Comparison of ENCODE assay signal across 27 mouse cellular contexts in genomic region chr3:97705508-97705907, GRCm38 (mm10). TPM values are rescaled to one million over a fixed set of nuclear protein-coding genes. Genes with fewer than 3 reads are reported as not detected.
DNase-seq lines count a peak whose midpoint lies in the region; ATAC-seq and TF ChIP-seq lines count a peak whose summit lies in the region.
"Had no signal": no experiment of that assay in that cellular context is flagged by ENCODE, and none has a peak within 500 bp of the region (broad histone marks: within the 10 kb centered on the region; RNA-seq: fewer than 3 reads in every experiment).

No protein-coding gene starts in this region.

- H3K4me3 ChIP-seq in heart, embryonic 10.5 days: no peak overlapping the region
- H3K4me3 ChIP-seq in heart, adult 2 months: no peak overlapping the region

- H3K4me1 ChIP-seq in heart, embryonic 10.5 days: no peaks in the 10 kb centered on the region
- no peaks in the 10 kb centered on the region for H3K4me1 ChIP-seq in heart, adult 2 months (ENCODE audit: control insufficient read depth, insufficient read depth, low read length)

- peaks cover 84% of the 10 kb centered on the region for H3K36me3 ChIP-seq in heart, embryonic 10.5 days
- H3K36me3 ChIP-seq in heart, adult 2 months (ENCODE audit: control insufficient read depth, insufficient read depth, low read length): peaks cover 2% of the 10 kb centered on the region; the same call in 1 of the 2 replicates
- H3K36me3 ChIP-seq: G1E had no signal

- H3K9ac ChIP-seq in heart, adult 2 months (ENCODE audit: low read depth, low read length): no peak overlapping the region

- no peak for DNase-seq in frontal cortex, postnatal 36 days (ENCODE audit: low spot score in 2 of 2)
- DNase-seq in heart, adult 11 months: peak; percentile 53
- DNase-seq in heart, adult 8-10 months (ENCODE audit: low spot score): no peak
- DNase-seq in heart, embryonic 10.5 days (ENCODE audit: low spot score): peak; percentile 24
- no peak for DNase-seq in heart, adult 2 months
- DNase-seq: adrenal gland, adult 2 months; adrenal gland, adult 8-10 months; adrenal gland, postnatal 10 days; adrenal gland, postnatal 14 days; adrenal gland, postnatal 25 days; adrenal gland, postnatal 36 days; B cell, adult 2 months; cerebellum, adult 11 months; cerebellum, adult 11-12 months; cerebellum, adult 18-20 months had no signal

- ATAC-seq in frontal cortex, adult (ENCODE audit: low TSS enrichment): peak; percentile 71
- ATAC-seq: activated CD4-positive, CD25-positive, alpha-beta regulatory T cell, adult 4 months; CD4-positive, CD25-positive, alpha-beta regulatory T cell, adult 4 months; Patski had no signal

- 83% methylated on average over 3 of the region's 3 CpGs for WGBS in heart, embryonic 10.5 days
- 78% methylated on average over 3 of the region's 3 CpGs for WGBS in heart, adult 2 months

- intact Hi-C loops in heart, adult 2 months (cut with DNase I): no loop called here

- TF ChIP-seq CTCF in heart, adult 2 months (IDR thresholded peaks at IDR 0.05): no peak

- no peaks in the 10 kb centered on the region for H3K27me3 ChIP-seq in heart, embryonic 10.5 days (ENCODE audit: insufficient read depth, poor library complexity, severe bottlenecking)
- H3K27me3 ChIP-seq in heart, adult 2 months (ENCODE audit: control insufficient read depth, insufficient read depth, low read length): no peaks in the 10 kb centered on the region
- H3K27me3 ChIP-seq: CH12.LX, Patski had no signal

- 0 out of 2 replicates have a peak, but pooled peaks cover 1% of the 10 kb centered on the region for H3K79me2 ChIP-seq in heart, adult 2 months (replicated peaks; ENCODE audit: control insufficient read depth, insufficient read depth, low read length)

- TF ChIP-seq EP300 in heart, adult 2 months (IDR thresholded peaks at IDR 0.05; ENCODE audit: insufficient read depth, low read depth, low read length): no peak

- H3K9me3 ChIP-seq in heart, embryonic 10.5 days: no peaks in the 10 kb centered on the region
- H3K9me3 ChIP-seq: G1E had no signal

- TF ChIP-seq POLR2A in heart, adult 2 months (IDR thresholded peaks at IDR 0.05; ENCODE audit: insufficient read depth, low read depth, low read length): no peak

- H3K27ac ChIP-seq in heart, embryonic 10.5 days: no peak overlapping the region
- H3K27ac ChIP-seq in heart, adult 2 months: no peak overlapping the region

RNA-seq across cellular contexts. Expression of gene Gm17651, which starts 31.0 kb away (rescaled TPM):
- total RNA-seq in heart, adult 8-10 months (2022): not detected
- not detected in 2 replicates for polyA plus RNA-seq in heart, embryonic 10.5 days (2016; fragmentation: Nextera tagmentation; extraction: Ambion mirVana)
- total RNA-seq in heart, adult 2 months (2021): not detected
- not detected in 2 replicates for polyA plus RNA-seq in heart, adult 2 months (2012; rRNA removed)
- total RNA-seq: adrenal gland, adult 18-20 months; adrenal gland, adult 2 months; adrenal gland, adult 8-10 months; adrenal gland, postnatal 10 days; adrenal gland, postnatal 14 days; adrenal gland, postnatal 25 days; adrenal gland, postnatal 36 days; adrenal gland, postnatal 4 days; CH12.LX; ES-E14; G1E; MEL had no signal
- polyA plus RNA-seq: activated CD4-positive, CD25-positive, alpha-beta regulatory T cell, adult 4 months; adrenal gland, adult 2 months; brain, embryonic 14.5 days; C2C12; CD4-positive, CD25-positive, alpha-beta regulatory T cell, adult 4 months; G1E; Patski had no signal

RNA-seq across cellular contexts. Expression of gene Prkab2, which starts 47.5 kb away (rescaled TPM):
- 10 to 100 TPM; 22.1 to 40.8 (median 32.5) TPM for total RNA-seq in heart, adult 8-10 months (2022)
- polyA plus RNA-seq in heart, embryonic 10.5 days (2016; fragmentation: Nextera tagmentation; extraction: Ambion mirVana): 16.2 and 25.6 TPM in 2 replicates
- total RNA-seq in heart, adult 2 months (2021): 10 to 100 TPM; 20.2 to 20.6 TPM
- 21.6 and 45.2 TPM in 2 replicates for polyA plus RNA-seq in heart, adult 2 months (2012; rRNA removed)

Comparison
In these comparisons a context has a peak if more than half of its experiments do, and no peak if none do; other contexts are left out.
1. DNase-seq: peak in heart, adult 11 months (single experiment) and heart, embryonic 10.5 days (single experiment); none in frontal cortex, postnatal 36 days (0 of 2), heart, adult 8-10 months (single experiment) and heart, adult 2 months (0 of 2).